Mouse (Mus musculus) limb, embryonic 12.5 days (tissue): ENCODE measurements around the gene Crebrf. TPM values are rescaled to one million over a fixed set of nuclear protein-coding genes. Genes with fewer than 3 reads are reported as not detected.

Experiments used
- polyA plus RNA-seq: library from polyadenylated mRNA; unstranded; fragments of >200 nt; fragmentation: Nextera tagmentation; extraction: Ambion mirVana; gene quantifications from 2 replicates; pipeline ENCODE4 v1.2.1, GENCODE M21; 2016

Gene Crebrf
- polyA plus RNA-seq, 1 experiment from 2014 or later: 6.0 TPM

Other genes starting within 250 kb of the Crebrf start
- 90.7 and 103 TPM in 2 replicates for gene Ergic1, start 154.2 kb upstream of the Crebrf start, polyA plus RNA-seq
- gene Dusp1, start 153.5 kb upstream of the Crebrf start, polyA plus RNA-seq: 18.0 and 19.4 TPM in 2 replicates
- gene Atp6v0e, start 52.4 kb upstream of the Crebrf start, polyA plus RNA-seq: 112 and 114 TPM in 2 replicates
- gene Bnip1, start 65.4 kb downstream of the Crebrf start, polyA plus RNA-seq: 56.2 and 59.2 TPM in 2 replicates
- not detected in 2 replicates for gene Nkx2-5, start 129.4 kb downstream of the Crebrf start, polyA plus RNA-seq
- gene Kifc5b, start 201.4 kb downstream of the Crebrf start, polyA plus RNA-seq: 9.5 and 10.5 TPM in 2 replicates
- gene Phf1, start 217.4 kb downstream of the Crebrf start, polyA plus RNA-seq: 10.7 and 12.5 TPM in 2 replicates
- 173 and 188 TPM in 2 replicates for gene Cuta, start 223.9 kb downstream of the Crebrf start, polyA plus RNA-seq
- 3.4 and 4.0 TPM in 2 replicates for gene Syngap1, start 225.6 kb downstream of the Crebrf start, polyA plus RNA-seq